8 mouse cellular contexts compared by ENCODE assay signal in the genomic region with DNA sequence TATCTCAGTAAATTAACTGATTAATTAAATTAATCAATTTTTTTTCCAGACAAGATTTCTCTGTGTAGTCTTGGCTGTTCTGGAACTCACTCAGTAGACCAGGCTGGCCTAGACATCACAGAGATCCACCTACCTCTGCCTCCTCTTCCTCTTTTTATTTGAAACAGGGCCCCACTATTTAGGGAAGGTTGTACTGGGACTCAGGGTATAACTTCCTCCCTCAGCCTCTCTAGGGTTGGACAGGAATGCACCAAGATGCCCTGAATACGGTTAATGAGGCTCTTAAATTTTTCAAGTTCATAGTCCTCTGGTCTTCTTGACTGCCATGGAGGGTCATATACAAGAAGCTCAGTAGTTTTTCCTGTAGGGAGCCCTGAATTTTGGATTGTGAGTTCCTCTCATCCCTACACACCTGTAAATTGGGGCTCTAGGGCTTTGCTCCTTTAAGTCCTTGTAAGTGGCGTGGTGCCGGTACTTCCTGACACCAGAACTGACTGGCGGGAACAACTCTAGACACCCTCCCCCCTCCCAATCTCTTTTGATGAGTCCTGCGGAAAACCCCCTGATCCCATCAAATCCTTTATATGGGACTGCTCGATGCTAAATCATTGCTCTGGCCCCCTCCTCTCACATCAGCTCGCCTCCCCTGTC. TPM values are rescaled to one million over a fixed set of nuclear protein-coding genes. Genes with fewer than 3 reads are reported as not detected.
DNase-seq lines count a peak whose midpoint lies in the region; ATAC-seq lines count a peak whose summit lies in the region.

No protein-coding gene starts in this region.

- H3K4me1 ChIP-seq in neural tube, embryonic 11.5 days (ENCODE audit: control insufficient read depth, insufficient read depth, low read length), result 0 out of 2 replicates have a peak, but pooled peaks cover 4% of the 10 kb centered on the region
- H3K4me1 ChIP-seq in forebrain, embryonic 10.5 days, result peaks cover 29% of the 10 kb centered on the region
- peaks cover 22% of the 10 kb centered on the region for H3K4me1 ChIP-seq in limb, embryonic 10.5 days
- H3K4me1 ChIP-seq in neural tube, embryonic 13.5 days (replicated peaks), result peaks cover 20% of the 10 kb centered on the region

- peak overlapping the region; percentile 86 for H3K9ac ChIP-seq in neural tube, embryonic 11.5 days (ENCODE audit: low read length)
- H3K9ac ChIP-seq in neural tube, embryonic 13.5 days, result peak overlapping the region; percentile 91

- WGBS in neural tube, embryonic 11.5 days, result 2% methylated on average over 7 of the region's 7 CpGs
- WGBS in forebrain, embryonic 10.5 days, result 3% methylated on average over 7 of the region's 7 CpGs
- 4% methylated on average over 7 of the region's 7 CpGs for WGBS in limb, embryonic 10.5 days
- WGBS in neural tube, embryonic 13.5 days, result 4% methylated on average over 7 of the region's 7 CpGs

- H3K4me2 ChIP-seq in neural tube, embryonic 11.5 days (ENCODE audit: low read depth), result peak overlapping the region; percentile 76
- peak overlapping the region; percentile 80 for H3K4me2 ChIP-seq in neural tube, embryonic 13.5 days

- no peak for ATAC-seq in neural tube, embryonic 11.5 days (ENCODE audit: insufficient read depth, low FRiP score, low TSS enrichment)
- ATAC-seq in neural tube, embryonic 13.5 days (ENCODE audit: low read depth), result peak; percentile 6

- H3K27me3 ChIP-seq in neural tube, embryonic 11.5 days (ENCODE audit: control insufficient read depth, insufficient read depth, low read length), result no peaks in the 10 kb centered on the region
- H3K27me3 ChIP-seq in forebrain, embryonic 10.5 days (ENCODE audit: poor library complexity, severe bottlenecking), result no peaks in the 10 kb centered on the region
- no peaks in the 10 kb centered on the region for H3K27me3 ChIP-seq in limb, embryonic 10.5 days (ENCODE audit: low read depth, poor library complexity, severe bottlenecking)
- H3K27me3 ChIP-seq in neural tube, embryonic 13.5 days, result no peaks in the 10 kb centered on the region

- H3K4me3 ChIP-seq in neural tube, embryonic 11.5 days (ENCODE audit: low read depth, low read length), result peak overlapping the region; percentile 88
- peak overlapping the region; percentile 94 for H3K4me3 ChIP-seq in forebrain, embryonic 10.5 days
- H3K4me3 ChIP-seq in limb, embryonic 10.5 days, result peak overlapping the region; percentile 95
- H3K4me3 ChIP-seq in neural tube, embryonic 13.5 days, result peak overlapping the region; percentile 91

- H3K9me3 ChIP-seq in neural tube, embryonic 11.5 days (ENCODE audit: control insufficient read depth, low read length), result no peaks in the 10 kb centered on the region
- no peaks in the 10 kb centered on the region; the same call in 1 of the 2 replicates for H3K9me3 ChIP-seq in forebrain, embryonic 10.5 days
- H3K9me3 ChIP-seq in limb, embryonic 10.5 days (replicated peaks), result no peaks in the 10 kb centered on the region
- no peaks in the 10 kb centered on the region for H3K9me3 ChIP-seq in neural tube, embryonic 13.5 days

- H3K27ac ChIP-seq in neural tube, embryonic 11.5 days (ENCODE audit: low read depth, low read length), result 0 out of 2 replicates have a peak overlapping the region, but pooled peaks have one; percentile 3
- H3K27ac ChIP-seq in forebrain, embryonic 10.5 days, result peak overlapping the region; percentile 97
- peak overlapping the region; percentile 97 for H3K27ac ChIP-seq in limb, embryonic 10.5 days
- H3K27ac ChIP-seq in neural tube, embryonic 13.5 days (replicated peaks), result peak overlapping the region; percentile 86; the same call in 1 of the 2 replicates

- no peak for DNase-seq in neural tube, embryonic 11.5 days (ENCODE audit: low spot score)
- no peak for DNase-seq in neural tube, embryonic 10.5 days (ENCODE audit: extremely low spot score, low spot score)
- DNase-seq in forebrain, embryonic 10.5 days (ENCODE audit: extremely low spot score, low spot score), result peak; percentile 24
- DNase-seq in limb, embryonic 10.5 days (ENCODE audit: low spot score), result no peak
- DNase-seq in ovary, postnatal 36 days (ENCODE audit: low spot score), result no peak
- no peak for DNase-seq in urinary bladder, postnatal 36 days (ENCODE audit: low spot score in 2 of 2)
- DNase-seq in adrenal gland, postnatal 36 days, result no peak

- no peaks in the 10 kb centered on the region for H3K36me3 ChIP-seq in neural tube, embryonic 11.5 days (ENCODE audit: control insufficient read depth, insufficient read depth, low read length)
- H3K36me3 ChIP-seq in forebrain, embryonic 10.5 days (replicated peaks), result peaks cover 26% of the 10 kb centered on the region
- H3K36me3 ChIP-seq in limb, embryonic 10.5 days, result peaks cover 28% of the 10 kb centered on the region
- no peaks in the 10 kb centered on the region for H3K36me3 ChIP-seq in neural tube, embryonic 13.5 days

RNA-seq across cellular contexts. Expression of gene Bri3bp, which starts 0.7 kb away (rescaled TPM):
- 33.7 and 38.0 TPM in 2 replicates for polyA plus RNA-seq in neural tube, embryonic 11.5 days (2014; fragmentation: Nextera tagmentation; extraction: Ambion mirVana)
- 56.5 and 57.6 TPM in 2 replicates for polyA plus RNA-seq in forebrain, embryonic 10.5 days (2016; fragmentation: Nextera tagmentation; extraction: Ambion mirVana)
- 52.1 and 59.0 TPM in 2 replicates for polyA plus RNA-seq in limb, embryonic 10.5 days (2016; fragmentation: Nextera tagmentation; extraction: Ambion mirVana)
- polyA plus RNA-seq in neural tube, embryonic 13.5 days (2015; fragmentation: Nextera tagmentation; extraction: Ambion mirVana), result 33.3 and 33.8 TPM in 2 replicates
- 10 to 100 TPM; 25.6 to 39.0 TPM for total RNA-seq in adrenal gland, postnatal 36 days (2021)

RNA-seq across cellular contexts. Expression of gene Dhx37, which starts 6.8 kb away (rescaled TPM):
- 11.1 and 13.4 TPM in 2 replicates for polyA plus RNA-seq in neural tube, embryonic 11.5 days (2014; fragmentation: Nextera tagmentation; extraction: Ambion mirVana)
- polyA plus RNA-seq in forebrain, embryonic 10.5 days (2016; fragmentation: Nextera tagmentation; extraction: Ambion mirVana), result 21.4 and 22.2 TPM in 2 replicates
- polyA plus RNA-seq in limb, embryonic 10.5 days (2016; fragmentation: Nextera tagmentation; extraction: Ambion mirVana), result 23.5 and 25.5 TPM in 2 replicates
- polyA plus RNA-seq in neural tube, embryonic 13.5 days (2015; fragmentation: Nextera tagmentation; extraction: Ambion mirVana), result 9.0 and 10.6 TPM in 2 replicates
- total RNA-seq in adrenal gland, postnatal 36 days (2021), result 10 to 100 TPM; 16.3 to 21.9 TPM

RNA-seq across cellular contexts. Expression of gene Aacs, which starts 34.9 kb away (rescaled TPM):
- 50.3 and 65.1 TPM in 2 replicates for polyA plus RNA-seq in neural tube, embryonic 11.5 days (2014; fragmentation: Nextera tagmentation; extraction: Ambion mirVana)
- polyA plus RNA-seq in forebrain, embryonic 10.5 days (2016; fragmentation: Nextera tagmentation; extraction: Ambion mirVana), result 58.5 and 58.6 TPM in 2 replicates
- 56.7 and 57.9 TPM in 2 replicates for polyA plus RNA-seq in limb, embryonic 10.5 days (2016; fragmentation: Nextera tagmentation; extraction: Ambion mirVana)
- polyA plus RNA-seq in neural tube, embryonic 13.5 days (2015; fragmentation: Nextera tagmentation; extraction: Ambion mirVana), result 65.5 and 69.2 TPM in 2 replicates
- 100 to 1,000 TPM in 1 of 2 experiments, 10 to 100 TPM in 1; 96.1 to 101 TPM for total RNA-seq in adrenal gland, postnatal 36 days (2021)

RNA-seq across cellular contexts. Expression of gene Ubc, which starts 50.7 kb away (rescaled TPM):
- 1,090 and 1,143 TPM in 2 replicates for polyA plus RNA-seq in neural tube, embryonic 11.5 days (2014; fragmentation: Nextera tagmentation; extraction: Ambion mirVana)
- 931 and 967 TPM in 2 replicates for polyA plus RNA-seq in forebrain, embryonic 10.5 days (2016; fragmentation: Nextera tagmentation; extraction: Ambion mirVana)
- polyA plus RNA-seq in limb, embryonic 10.5 days (2016; fragmentation: Nextera tagmentation; extraction: Ambion mirVana), result 856 and 992 TPM in 2 replicates
- polyA plus RNA-seq in neural tube, embryonic 13.5 days (2015; fragmentation: Nextera tagmentation; extraction: Ambion mirVana), result 1,127 and 1,268 TPM in 2 replicates
- 1,000 to 10,000 TPM; 1,428 to 1,489 TPM for total RNA-seq in adrenal gland, postnatal 36 days (2021)

RNA-seq across cellular contexts. Expression of gene Gm10382, which starts 51.6 kb away (rescaled TPM):
- polyA plus RNA-seq in neural tube, embryonic 11.5 days (2014; fragmentation: Nextera tagmentation; extraction: Ambion mirVana), result 0.46 TPM in 1 of 2 replicates, not detected in the other
- 0.21 and 0.38 TPM in 2 replicates for polyA plus RNA-seq in forebrain, embryonic 10.5 days (2016; fragmentation: Nextera tagmentation; extraction: Ambion mirVana)
- polyA plus RNA-seq in limb, embryonic 10.5 days (2016; fragmentation: Nextera tagmentation; extraction: Ambion mirVana), result 0.44 and 0.54 TPM in 2 replicates
- 0.52 and 0.73 TPM in 2 replicates for polyA plus RNA-seq in neural tube, embryonic 13.5 days (2015; fragmentation: Nextera tagmentation; extraction: Ambion mirVana)
- total RNA-seq in adrenal gland, postnatal 36 days (2021), result under 1 TPM; 0.23 to 0.40 TPM

Comparison
In these comparisons a context has a peak if more than half of its experiments do, and no peak if none do; other contexts are left out.
1. H3K27ac ChIP-seq: peak in every context shown above with its lines; median percentile 97 in forebrain, embryonic 10.5 days; 97 in limb, embryonic 10.5 days; 86 in neural tube, embryonic 13.5 days; 3 in neural tube, embryonic 11.5 days.